Mouse (Mus musculus) retina, postnatal 1 day (tissue): Measurements from ENCODE around the gene Ophn1.

ENCODE experiments used
- DNase-seq: peaks from one replicate; pipeline ENCODE4 v3.0.0-alpha.2; 2012

The Ophn1 gene

GRCm38 (mm10) chrX:98774247-98774950, 116.4 kb downstream of the Ophn1 start:
- DNase-seq, result no peak

- no peak for DNase-seq
Observed at GRCm38 (mm10) chrX:98755089-98755488, 135.7 kb downstream of the Ophn1 start.

- DNase-seq, result no peak
Observed at GRCm38 (mm10) chrX:98751279-98751817, 139.5 kb downstream of the Ophn1 start.

- no peak for DNase-seq
Observed at GRCm38 (mm10) chrX:98736758-98737157, 154.1 kb downstream of the Ophn1 start.

- no peak for DNase-seq
Observed at GRCm38 (mm10) chrX:98722991-98723390, 167.8 kb downstream of the Ophn1 start.

- DNase-seq, result no peak
Observed at GRCm38 (mm10) chrX:98707766-98708165, 183.1 kb downstream of the Ophn1 start.

GRCm38 (mm10) chrX:98701635-98702034, 189.2 kb downstream of the Ophn1 start:
- DNase-seq, result peak; percentile 69

GRCm38 (mm10) chrX:98682603-98683002, 208.2 kb downstream of the Ophn1 start:
- no peak for DNase-seq

GRCm38 (mm10) chrX:98681281-98681680, 209.5 kb downstream of the Ophn1 start:
- DNase-seq, result no peak

- DNase-seq, result no peak
Observed at GRCm38 (mm10) chrX:98670988-98671387, 219.8 kb downstream of the Ophn1 start.

GRCm38 (mm10) chrX:98651431-98651830, 239.4 kb downstream of the Ophn1 start:
- no peak for DNase-seq

- peak; percentile 28 for DNase-seq
Observed at GRCm38 (mm10) chrX:98628666-98629404, 262.0 kb downstream of the Ophn1 start.

- peak; percentile 61 for DNase-seq
Observed at GRCm38 (mm10) chrX:98618865-98619264, 272.0 kb downstream of the Ophn1 start.

- DNase-seq, result no peak
Observed at GRCm38 (mm10) chrX:98617426-98617825, 273.4 kb downstream of the Ophn1 start.

GRCm38 (mm10) chrX:98574201-98574600, 316.6 kb downstream of the Ophn1 start:
- DNase-seq, result no peak

GRCm38 (mm10) chrX:98546458-98546857, 344.4 kb downstream of the Ophn1 start:
- DNase-seq, result no peak

- no peak for DNase-seq
Observed at GRCm38 (mm10) chrX:98515329-98515728, 375.5 kb downstream of the Ophn1 start.

GRCm38 (mm10) chrX:98514359-98514904, 376.4 kb downstream of the Ophn1 start:
- no peak for DNase-seq
